Mouse (Mus musculus): Measurements from ENCODE around the gene Dynlt1f.
"Not testable (repeated sequence)": the region's sequence is repeated elsewhere in the genome, so short reads cannot be mapped to it uniquely, and the experiment has no call there.

DNA sequence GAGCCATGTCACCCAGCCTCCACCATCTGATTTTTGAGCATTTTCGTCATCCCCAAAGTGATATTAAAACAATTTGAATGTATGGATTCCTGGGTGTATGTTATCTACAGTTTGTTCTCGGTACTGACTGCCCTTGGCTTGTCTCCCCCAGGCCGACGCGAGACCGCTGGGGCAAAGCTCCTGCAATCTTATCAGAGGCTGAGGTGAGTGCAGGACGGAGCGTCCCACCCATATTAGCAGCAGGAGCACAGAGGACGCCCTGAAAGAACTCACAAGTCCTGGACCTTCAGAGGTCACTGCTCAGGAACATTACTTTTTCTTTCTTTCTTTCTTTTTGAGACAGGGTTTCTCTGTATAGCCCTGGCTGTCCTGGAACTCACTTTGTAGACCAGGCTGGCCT, 43.8 kb upstream of the Dynlt1f start:
- TF ChIP-seq CTCF, EP300 (IDR thresholded peaks at IDR 0.05; ENCODE audit: low read depth): not testable (repeated sequence)

Data from heart, postnatal 0 days (tissue).